Mouse (Mus musculus) right cerebral cortex, adult 18-20 months (tissue): ENCODE measurements around the gene Psen1.

Experiments used
- DNase-seq: peaks from one replicate; pipeline ENCODE4 v3.0.0; 2022; ENCODE audit warnings: mixed read lengths

Psen1 gene

DNA sequence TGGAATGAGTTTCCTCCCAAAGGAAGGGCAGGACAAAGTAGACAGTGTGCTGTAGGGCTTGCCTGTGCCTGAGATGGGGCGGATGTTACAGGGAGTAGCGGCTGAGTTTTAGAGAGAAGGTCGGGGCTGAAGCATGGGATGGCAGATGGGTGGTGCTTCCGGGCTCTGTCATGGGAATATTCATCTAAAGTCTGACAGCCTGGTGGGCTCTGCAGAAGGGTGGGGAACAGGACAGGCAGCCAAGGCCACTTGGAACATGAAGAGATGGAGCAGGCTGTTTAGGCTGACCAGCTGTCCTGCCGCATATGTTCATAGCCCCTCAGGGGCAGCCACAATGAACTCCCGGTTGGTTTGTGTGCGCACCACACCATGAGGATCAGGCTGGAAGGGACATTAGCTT is 93.3 kb downstream of the Psen1 start:
- DNase-seq, result no peak

- no peak for DNase-seq
Measured at GRCm38 (mm10) chr12:83781640-83782278, 93.8 kb downstream of the Psen1 start.

DNA sequence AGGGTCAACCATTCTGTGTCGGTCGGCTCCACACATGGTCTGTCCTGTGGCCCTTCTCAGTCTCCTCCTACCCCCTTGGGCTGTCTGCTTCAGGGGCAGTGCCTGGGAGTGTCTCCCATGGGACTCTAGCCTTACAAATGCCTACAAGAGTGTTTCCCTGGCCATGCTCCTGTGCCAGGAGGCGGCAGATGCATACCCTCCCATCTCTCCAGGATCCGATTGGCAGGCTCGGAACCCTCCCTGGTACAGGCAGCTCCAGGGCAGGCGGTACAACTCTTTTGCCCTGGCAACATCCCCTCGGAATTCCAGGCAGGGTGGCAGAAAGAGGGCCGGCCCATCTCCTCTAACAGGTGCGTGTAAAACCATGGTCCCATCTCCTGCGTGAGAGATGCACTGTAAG is 94.7 kb downstream of the Psen1 start:
- DNase-seq, result no peak
